Mouse (Mus musculus) liver, embryonic 14.5 days (tissue): ENCODE results near the gene Ing2.

Experiments
- CTCF ChIP-seq: IDR thresholded peaks from 2 replicates; pipeline ENCODE4 v1.5.1; 2016; ENCODE audit warnings: antibody characterized with exemption, low read depth, control low read depth
- EP300 ChIP-seq: IDR thresholded peaks from 2 replicates; pipeline ENCODE4 v1.6.1; 2016; ENCODE audit warnings: antibody characterized with exemption, low read depth

- TF ChIP-seq CTCF, result no peak
- no peak for TF ChIP-seq EP300
Measured at GRCm38 (mm10) chr8:47649551-47649950, 25.8 kb downstream of the Ing2 start.
